Mouse (Mus musculus) heart, postnatal 0 days (tissue): ENCODE data around the gene Ripor2. TPM values are rescaled to one million over a fixed set of nuclear protein-coding genes. Genes with fewer than 3 reads are reported as not detected.
A peak's percentile ranks its signal among the peaks of the same experiment; 100 is the strongest.

Source experiments
- ATAC-seq: fragments of 200-750 bp; cut with Nextera tagmentation; 2 replicates; pipeline ENCODE4 v1.8.0; 2017; ENCODE audit warnings: low read depth, moderate number of reproducible peaks, moderate library complexity; ENCODE audit not compliant: insufficient read depth
- DNase-seq: peaks from one replicate; pipeline ENCODE4 v3.0.0-alpha.2; 2016; ENCODE audit warnings: low spot score
- H3K27ac ChIP-seq: fragments of 300-500 bp; sonication (generic); 2 replicates; pipeline ENCODE4 v1.5.1; 2014; ENCODE audit warnings: low read depth, mild to moderate bottlenecking
- H3K27me3 ChIP-seq: fragments of 300-500 bp; sonication (generic); 2 replicates; pipeline ENCODE4 v1.6.1; 2014; ENCODE audit warnings: low read length, mixed read lengths; ENCODE audit not compliant: control insufficient read depth, insufficient read depth
- H3K36me3 ChIP-seq: fragments of 300-500 bp; sonication (generic); replicated peaks from 2 replicates; pipeline ENCODE4 v1.6.1; 2014; ENCODE audit warnings: low read length, mixed read lengths; ENCODE audit not compliant: control insufficient read depth, insufficient read depth
- H3K4me1 ChIP-seq: fragments of 300-500 bp; sonication (generic); 2 replicates; pipeline ENCODE4 v1.6.1; 2014; ENCODE audit warnings: antibody characterized with exemption; ENCODE audit not compliant: control insufficient read depth, insufficient read depth
- H3K4me2 ChIP-seq: fragments of 300-500 bp; sonication (generic); 2 replicates; pipeline ENCODE4 v1.6.1; 2014; ENCODE audit warnings: low read depth, mild to moderate bottlenecking, low read length, moderate library complexity
- H3K4me3 ChIP-seq: fragments of 300-500 bp; sonication (generic); 2 replicates; pipeline ENCODE4 v1.5.1; 2014; ENCODE audit warnings: low read depth, low read length
- H3K9ac ChIP-seq: fragments of 300-500 bp; sonication (generic); replicated peaks from 2 replicates; pipeline ENCODE4 v1.6.1; 2014; ENCODE audit warnings: low read depth, low read length, mixed read lengths
- H3K9me3 ChIP-seq: fragments of 300-500 bp; sonication (generic); replicated peaks from 2 replicates; pipeline ENCODE4 v1.6.1; 2016; ENCODE audit warnings: low read length; ENCODE audit not compliant: control insufficient read depth
- CTCF ChIP-seq: IDR thresholded peaks from 2 replicates; pipeline ENCODE4 v1.5.1; 2016; ENCODE audit warnings: antibody characterized with exemption, control low read depth, low read depth
- EP300 ChIP-seq: IDR thresholded peaks from 2 replicates; pipeline ENCODE4 v1.6.1; 2016; ENCODE audit warnings: antibody characterized with exemption, low read depth
- WGBS: fragments of 180-500 bp; shearing (Covaris S2); extraction: QIAGEN DNeasy Blood & Tissue Kit; methylation state at CpG from one replicate; pipeline ENCODE4 v1.1.7; 2014; 5-methylcytosine and 5-hydroxymethylcytosine counted together
- polyA plus RNA-seq: library from polyadenylated mRNA; unstranded; fragments of >200 nt; fragmentation: Nextera tagmentation; extraction: Ambion mirVana; gene quantifications from 2 replicates; pipeline ENCODE4 v1.2.1, GENCODE M21; 2015
- total RNA-seq: library from RNA; depleted of rRNA; stranded (reverse); fragments of >200 nt; gene quantifications from 2 replicates; pipeline ENCODE4 v1.2.3, GENCODE M21; 2014; ENCODE audit warnings: low replicate concordance

The Ripor2 gene
- total and polyA plus RNA-seq, 2 experiments from 2014 or later = 17.5 to 31.7 TPM

GRCm38 (mm10) chr13:24629073-24629621, 47.2 kb downstream of the Ripor2 start:
- Histone ChIP-seq H3K27me3 (no peaks in the 10 kb centered on the region), H3K4me1 (peaks cover 40% of the 10 kb centered on the region), H3K9ac (no peak overlapping the region), H3K36me3 (no peaks in the 10 kb centered on the region), H3K4me3 (no peak overlapping the region), H3K27ac (peak overlapping the region; percentile 54), H3K9me3 (no peaks in the 10 kb centered on the region), H3K4me2 (no peak overlapping the region)
- 31% methylated on average over 6 of the region's 6 CpGs for WGBS
- no peak for TF ChIP-seq EP300
- ATAC-seq = peak; percentile 83
- peak; percentile 82 for DNase-seq

DNA sequence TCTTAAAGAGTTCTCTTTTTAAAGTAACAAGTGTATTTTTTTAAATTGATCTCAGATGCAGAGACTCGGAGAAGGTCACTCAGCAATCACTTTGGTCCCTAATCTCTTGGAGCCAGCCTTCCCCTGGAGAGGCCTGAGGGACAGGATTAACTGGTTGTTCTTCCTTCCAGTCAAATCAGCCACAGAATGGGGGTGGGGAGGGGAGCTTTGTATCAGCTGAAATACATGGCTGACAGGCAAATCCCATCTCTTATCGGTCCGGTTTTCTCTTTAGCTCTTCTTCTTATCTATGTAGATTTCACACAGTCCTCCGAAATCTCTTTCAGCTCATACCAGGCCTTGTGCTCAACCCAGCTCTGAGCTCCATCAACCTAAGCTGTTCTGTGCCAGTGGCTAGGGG, 48.4 kb downstream of the Ripor2 start:
- Histone ChIP-seq H3K4me2 (no peak overlapping the region), H3K27me3 (no peaks in the 10 kb centered on the region; the same call in 1 of the 2 replicates), H3K36me3 (no peaks in the 10 kb centered on the region), H3K9ac (no peak overlapping the region), H3K4me3 (no peak overlapping the region), H3K9me3 (no peaks in the 10 kb centered on the region), H3K4me1 (peaks cover 48% of the 10 kb centered on the region), H3K27ac (no peak overlapping the region)
- no peak for TF ChIP-seq EP300
- no peak for TF ChIP-seq CTCF
- no peak for DNase-seq
- 35% methylated on average over 4 of the region's 4 CpGs for WGBS
- no peak for ATAC-seq

GRCm38 (mm10) chr13:24632988-24633577, 51.1 kb downstream of the Ripor2 start:
- TF ChIP-seq EP300 (no peak), CTCF (no peak)
- no peaks in the 10 kb centered on the region for H3K9me3 ChIP-seq
- no peak for ATAC-seq

GRCm38 (mm10) chr13:24634346-24635120, 52.5 kb downstream of the Ripor2 start:
- no peak for ATAC-seq
- TF ChIP-seq CTCF = no peak
- TF ChIP-seq EP300 = no peak

More at GRCm38 (mm10) chr13:24632988-24633577, 51.1 kb downstream of the Ripor2 start:
- no peaks in the 10 kb centered on the region; the same call in 1 of the 2 replicates for H3K27me3 ChIP-seq
- DNase-seq = no peak
- H3K27ac ChIP-seq = no peak overlapping the region
- no peak overlapping the region for H3K4me2 ChIP-seq
- peaks cover 46% of the 10 kb centered on the region for H3K4me1 ChIP-seq
- no peak overlapping the region for H3K9ac ChIP-seq
- WGBS = 67% methylated on average over 4 of the region's 4 CpGs
- no peaks in the 10 kb centered on the region for H3K36me3 ChIP-seq
- no peak overlapping the region for H3K4me3 ChIP-seq

GRCm38 (mm10) chr13:24638371-24639214, 56.6 kb downstream of the Ripor2 start:
- Histone ChIP-seq H3K9ac (peak overlapping the region; percentile 73), H3K27ac (peak overlapping the region; percentile 85), H3K36me3 (no peaks in the 10 kb centered on the region), H3K9me3 (no peaks in the 10 kb centered on the region), H3K27me3 (no peaks in the 10 kb centered on the region; the same call in 1 of the 2 replicates), H3K4me1 (peaks cover 59% of the 10 kb centered on the region), H3K4me3 (peak overlapping the region; percentile 66), H3K4me2 (peak overlapping the region; percentile 93)
- TF ChIP-seq EP300 = no peak
- no peak for TF ChIP-seq CTCF
- WGBS = under 1% methylated on average over 62 of the region's 66 CpGs
- DNase-seq = peak; percentile 51
- peak; percentile 56 for ATAC-seq

More at GRCm38 (mm10) chr13:24634346-24635120, 52.5 kb downstream of the Ripor2 start:
- Histone ChIP-seq H3K27ac (no peak overlapping the region), H3K9me3 (no peaks in the 10 kb centered on the region), H3K27me3 (no peaks in the 10 kb centered on the region; the same call in 1 of the 2 replicates), H3K9ac (no peak overlapping the region), H3K4me3 (no peak overlapping the region), H3K4me1 (peaks cover 38% of the 10 kb centered on the region), H3K36me3 (no peaks in the 10 kb centered on the region), H3K4me2 (no peak overlapping the region)
- no peak for DNase-seq
- WGBS = 76% methylated on average over 13 of the region's 13 CpGs
